In genomic region chr5:67823771-67824170, GRCm38 (mm10) we compare ENCODE assay signal across 26 mouse cellular contexts. TPM values are rescaled to one million over a fixed set of nuclear protein-coding genes. Genes with fewer than 3 reads are reported as not detected.
DNase-seq lines count a peak whose midpoint lies in the region; ATAC-seq and TF ChIP-seq lines count a peak whose summit lies in the region.
"Had no signal": no experiment of that assay in that cellular context is flagged by ENCODE, and none has a peak within 500 bp of the region (broad histone marks: within the 10 kb centered on the region; RNA-seq: fewer than 3 reads in every experiment).

No protein-coding gene starts in this region.

- intact Hi-C loops in left cerebral cortex, adult 2 months (cut with DNase I): no loop called here
- intact Hi-C loops in left cerebral cortex, postnatal 10 days (cut with DNase I): no loop called here

- TF ChIP-seq CTCF in left cerebral cortex, adult 2 months (IDR thresholded peaks at IDR 0.05): no peak

- peak; percentile 47 for ATAC-seq in common myeloid progenitor, adult 5-6 weeks (replicated peaks; ENCODE audit: low read depth, poor library complexity, severe bottlenecking)
- ATAC-seq in forebrain, embryonic 15.5 days (replicated peaks): no peak
- ATAC-seq: midbrain, embryonic 13.5 days had no signal

- WGBS in forebrain, embryonic 15.5 days: 54% methylated on average over 5 of the region's 5 CpGs

- H3K9ac ChIP-seq in forebrain, embryonic 15.5 days (replicated peaks): no peak overlapping the region
- H3K9ac ChIP-seq: embryonic facial prominence, embryonic 13.5 days; forebrain, embryonic 12.5 days; heart, embryonic 13.5 days; liver, embryonic 15.5 days; midbrain, embryonic 13.5 days; neural tube, embryonic 12.5 days; stomach, embryonic 15.5 days had no signal

- H3K36me3 ChIP-seq in forebrain, embryonic 15.5 days: no peaks in the 10 kb centered on the region
- H3K36me3 ChIP-seq: embryonic facial prominence, embryonic 13.5 days; forebrain, embryonic 12.5 days; heart, embryonic 13.5 days; liver, embryonic 15.5 days; midbrain, embryonic 13.5 days; neural tube, embryonic 12.5 days; stomach, embryonic 15.5 days had no signal

- no peak overlapping the region for H3K4me3 ChIP-seq in left cerebral cortex, adult 2 months
- no peak overlapping the region for H3K4me3 ChIP-seq in forebrain, embryonic 15.5 days
- H3K4me3 ChIP-seq: embryonic facial prominence, embryonic 13.5 days; erythroblast, embryonic 14.5 days; forebrain, embryonic 12.5 days; heart, embryonic 13.5 days; liver, embryonic 15.5 days; midbrain, embryonic 13.5 days; neural tube, embryonic 12.5 days; stomach, embryonic 15.5 days had no signal

- peak overlapping the region; percentile 66 for H3K27ac ChIP-seq in left cerebral cortex, adult 2 months
- H3K27ac ChIP-seq in forebrain, embryonic 15.5 days (replicated peaks): no peak overlapping the region
- H3K27ac ChIP-seq: embryonic facial prominence, embryonic 13.5 days; forebrain, embryonic 12.5 days; heart, embryonic 13.5 days; midbrain, embryonic 13.5 days; neural tube, embryonic 12.5 days; stomach, embryonic 15.5 days had no signal

- peaks cover 8% of the 10 kb centered on the region; the same call in 1 of the 2 replicates for H3K4me1 ChIP-seq in forebrain, embryonic 15.5 days
- H3K4me1 ChIP-seq: embryonic facial prominence, embryonic 13.5 days; forebrain, embryonic 12.5 days; midbrain, embryonic 13.5 days; stomach, embryonic 15.5 days had no signal

- H3K9me3 ChIP-seq in forebrain, embryonic 15.5 days: no peaks in the 10 kb centered on the region
- H3K9me3 ChIP-seq: embryonic facial prominence, embryonic 13.5 days; forebrain, embryonic 12.5 days; heart, embryonic 13.5 days; liver, embryonic 15.5 days; midbrain, embryonic 13.5 days; neural tube, embryonic 12.5 days; stomach, embryonic 15.5 days had no signal

- no peak overlapping the region for H3K4me2 ChIP-seq in forebrain, embryonic 15.5 days (replicated peaks)
- H3K4me2 ChIP-seq: embryonic facial prominence, embryonic 13.5 days; forebrain, embryonic 12.5 days; heart, embryonic 13.5 days; liver, embryonic 15.5 days; midbrain, embryonic 13.5 days; neural tube, embryonic 12.5 days; stomach, embryonic 15.5 days had no signal

- no peaks in the 10 kb centered on the region for H3K27me3 ChIP-seq in forebrain, embryonic 15.5 days
- H3K27me3 ChIP-seq: embryonic facial prominence, embryonic 13.5 days; forebrain, embryonic 12.5 days; heart, embryonic 13.5 days; liver, embryonic 15.5 days; midbrain, embryonic 13.5 days; neural tube, embryonic 12.5 days; stomach, embryonic 15.5 days had no signal

- no peak for DNase-seq in left cerebral cortex, adult 2 months (ENCODE audit: extremely low spot score in 1 of 2, low spot score in 2 of 2)
- DNase-seq in left cerebral cortex, postnatal 10 days (ENCODE audit: extremely low spot score in 1 of 2, low spot score in 2 of 2): no peak
- DNase-seq in 416B (ENCODE audit: low read depth): peak; percentile 67
- DNase-seq in lung, postnatal 36 days: peak; percentile 83
- DNase-seq in urinary bladder, postnatal 4 days (ENCODE audit: low spot score in 2 of 2): no peak
- DNase-seq: adrenal gland, postnatal 10 days; cerebellum, adult 18-20 months; cerebellum, postnatal 14 days; gastrocnemius, postnatal 10 days; heart, adult 18-20 months; heart, postnatal 14 days; kidney, adult 9 months; kidney, postnatal 25 days; liver; thymus, postnatal 25 days had no signal

RNA-seq across cellular contexts. Expression of gene Atp8a1, which starts 23.5 kb away (rescaled TPM):
- 100 to 1,000 TPM; 171 to 190 TPM for total RNA-seq in left cerebral cortex, adult 2 months (2021)
- 100 to 1,000 TPM; 145 to 152 TPM for total RNA-seq in left cerebral cortex, postnatal 10 days (2021)
- total RNA-seq in common myeloid progenitor, adult 5-6 weeks (2017): 76.0 and 77.1 TPM in 2 replicates
- polyA plus RNA-seq in forebrain, embryonic 15.5 days (2015; fragmentation: Nextera tagmentation; extraction: Ambion mirVana): 30.1 and 35.8 TPM in 2 replicates
- polyA plus RNA-seq: C2C12 had no signal

Comparison
In these comparisons a context has a peak if more than half of its experiments do, and no peak if none do; other contexts are left out.
1. DNase-seq: peak in 416B (single experiment) and lung, postnatal 36 days (single experiment); none in left cerebral cortex, adult 2 months (0 of 2), left cerebral cortex, postnatal 10 days (0 of 2) and urinary bladder, postnatal 4 days (0 of 2).